In genomic region chr7:135716445-135716877, GRCm38 (mm10) we compare ENCODE assay signal across 8 mouse cellular contexts. TPM values are rescaled to one million over a fixed set of nuclear protein-coding genes. Genes with fewer than 3 reads are reported as not detected.
DNase-seq lines count a peak whose midpoint lies in the region.

No protein-coding gene starts in this region.

- H3K36me3 ChIP-seq in megakaryocyte, embryonic 14.5 days (replicated peaks; ENCODE audit: low read length): peaks cover 3% of the 10 kb centered on the region

- peak overlapping the region; percentile 98 for H3K4me3 ChIP-seq in megakaryocyte, embryonic 14.5 days (replicated peaks)

- DNase-seq in adrenal gland, adult (ENCODE audit: inconsistent age in 2 of 2, low spot score in 1 of 2): peak; percentile 90 to 94
- DNase-seq in embryo, embryonic 10 days (ENCODE audit: low spot score): peak; percentile 96
- peak; percentile 88 for DNase-seq in gastrocnemius, postnatal 10 days
- DNase-seq in induced T-regulatory cell, adult 2 months (ENCODE audit: low read depth): peak; percentile 96
- DNase-seq in left cerebral cortex, adult 8-10 months (ENCODE audit: low spot score in 2 of 2): peak; percentile 48 to 61
- DNase-seq in right cerebral cortex, adult 2 months (ENCODE audit: low spot score in 2 of 2): peak; percentile 67 to 76
- DNase-seq in urinary bladder, postnatal 10 days (ENCODE audit: low spot score): peak; percentile 64

- H3K27me3 ChIP-seq in megakaryocyte, embryonic 14.5 days (replicated peaks): no peaks in the 10 kb centered on the region

- H3K9me3 ChIP-seq in megakaryocyte, embryonic 14.5 days: no peaks in the 10 kb centered on the region

- peaks cover 58% of the 10 kb centered on the region for H3K4me1 ChIP-seq in megakaryocyte, embryonic 14.5 days

RNA-seq across cellular contexts. Expression of gene Mki67, which starts 0.3 kb away (rescaled TPM):
- 10 to 100 TPM; 28.0 to 37.0 TPM for total RNA-seq in gastrocnemius, postnatal 10 days (2021)
- 1 to 10 TPM in 2 of 4 experiments, under 1 TPM in 2; 0.52 to 1.6 (median 0.84) TPM for total RNA-seq in left cerebral cortex, adult 8-10 months (2022)
- 2.3 and 2.9 TPM in 2 replicates for polyA plus RNA-seq in megakaryocyte, embryonic 14.5 days (2012; ENCODE audit: insufficient read depth, low replicate concordance)

Comparison
In these comparisons a context has a peak if more than half of its experiments do, and no peak if none do; other contexts are left out.
1. Peak in every context shown above with its lines: DNase-seq and H3K4me3 ChIP-seq.
2. RNA of gene Mki67, which starts 0.3 kb away (total RNA-seq): 28.0 to 37.0 TPM in gastrocnemius, postnatal 10 days; 0.52 to 1.6 TPM in left cerebral cortex, adult 8-10 months; every median in the first group is over 10 times any median in the second.